Mouse (Mus musculus) adrenal gland, adult 18-20 months (tissue): Measurements from ENCODE around the gene Smg5. TPM values are rescaled to one million over a fixed set of nuclear protein-coding genes. Genes with fewer than 3 reads are reported as not detected.

ENCODE experiments used
- DNase-seq, 2 experiments: peaks; one replicate each; pipeline ENCODE4 v3.0.0; 2021 to 2022; ENCODE audit warnings: low spot score in 2 of 2
- total RNA-seq, 2 experiments: library from RNA; stranded (reverse); gene quantifications; 1 replicate in 1 of 2; 2 replicates in 1 of 2; pipeline ENCODE4 v1.2.3; 2021

Smg5 gene
- total RNA-seq, 2 experiments from 2014 or later: 43.3 to 46.0 TPM

- no peak for DNase-seq
These were observed 48.3 kb downstream of the Smg5 start, which contains the start of gene Bglap for GRCm38 (mm10) chr3:88384364-88384763. Bglap (minus strand) TSS chr3:88384464.

GRCm38 (mm10) chr3:88393776-88394375, 57.8 kb downstream of the Smg5 start:
- DNase-seq: no peak

DNA sequence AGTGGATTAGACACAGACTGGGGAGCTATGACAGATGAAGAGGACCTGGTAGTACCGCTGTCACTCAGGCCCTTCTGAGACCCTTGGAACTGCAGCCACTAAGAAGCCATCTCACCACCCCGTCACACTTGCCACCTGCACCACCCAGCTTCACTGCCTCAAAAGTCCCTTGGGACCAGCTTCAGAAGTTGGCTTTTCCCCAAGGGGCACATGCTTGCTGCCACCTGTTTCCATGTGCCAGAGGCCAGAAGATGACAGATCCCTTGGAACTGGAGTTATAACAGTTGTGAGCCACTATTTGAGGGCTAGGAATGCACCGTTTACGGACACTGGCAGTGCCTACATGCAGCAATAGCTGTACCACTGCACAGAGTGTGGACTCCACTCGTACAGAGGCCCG, 59.2 kb downstream of the Smg5 start:
- DNase-seq: no peak

DNA sequence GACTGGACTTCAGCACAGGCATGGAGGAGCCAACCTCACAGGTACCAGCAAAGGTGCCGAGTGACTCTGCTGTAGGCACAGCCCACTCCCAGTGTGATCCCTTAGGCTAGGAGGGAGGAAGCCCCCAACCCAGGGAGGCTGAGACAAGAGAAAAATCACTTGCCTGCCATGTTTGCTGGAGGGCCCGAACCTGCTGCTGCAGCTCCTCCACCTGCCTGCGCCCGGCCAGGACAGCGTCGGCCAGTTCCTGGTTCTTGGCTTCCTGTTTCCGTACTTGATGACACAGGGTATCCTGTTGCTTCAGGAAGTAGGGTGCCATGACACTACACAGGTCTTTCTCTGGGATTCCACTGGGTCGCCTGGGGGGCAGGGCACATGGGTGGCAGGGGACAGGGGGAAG, 59.7 kb downstream of the Smg5 start:
- no peak for DNase-seq

DNA sequence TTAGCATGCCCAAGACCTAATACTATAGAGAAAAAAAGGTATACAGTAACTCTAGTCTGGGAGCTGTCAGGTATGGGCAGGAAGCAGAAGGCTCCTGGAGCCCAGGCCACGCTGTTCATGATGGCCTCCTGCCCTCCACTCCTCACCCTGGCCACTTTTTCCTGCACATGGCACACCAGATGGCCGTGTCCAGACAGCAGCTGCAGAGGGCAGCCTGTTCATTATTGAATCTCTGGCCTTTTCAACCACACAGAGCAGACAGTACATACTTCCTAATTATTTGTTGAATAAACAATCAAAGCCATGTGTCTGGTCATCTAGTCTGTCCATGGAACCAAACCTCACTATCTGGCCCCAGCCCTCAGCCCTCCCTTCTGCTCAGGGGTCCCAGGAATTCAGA, 62.6 kb downstream of the Smg5 start:
- no peak for DNase-seq

DNA sequence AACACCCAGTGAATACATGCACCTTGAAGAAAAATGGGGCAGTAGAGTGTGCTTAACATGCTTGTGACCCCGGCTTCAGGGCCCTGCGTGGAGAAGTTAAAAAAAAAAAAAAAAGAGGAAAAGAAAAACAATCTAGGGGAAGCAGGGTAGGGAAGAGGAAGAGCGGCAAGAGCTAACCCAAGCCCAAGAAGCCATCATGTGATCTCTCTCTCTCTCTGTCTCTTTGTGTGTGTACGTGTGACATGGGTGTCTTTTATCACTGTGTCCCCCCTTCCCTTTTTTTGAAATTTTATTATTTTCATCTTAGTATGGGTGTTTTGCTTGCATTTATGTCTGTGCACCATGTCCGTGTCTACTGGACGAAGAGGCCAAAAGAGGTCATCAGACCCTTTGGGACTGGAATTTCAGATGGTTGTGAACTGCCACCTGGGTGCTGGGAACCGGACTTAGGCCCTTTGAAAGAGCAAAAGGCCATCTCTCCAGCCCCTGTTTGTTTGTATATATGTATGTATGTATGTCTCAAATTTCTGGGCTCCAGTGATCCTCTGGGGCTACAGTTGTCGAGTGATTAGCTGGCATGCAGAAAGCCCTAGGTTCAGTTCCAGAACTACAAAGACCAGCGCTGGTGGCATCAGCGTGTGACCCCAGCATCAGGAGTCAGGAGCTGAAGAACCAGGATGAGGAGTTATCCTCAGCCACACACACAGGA, 67.6 kb downstream of the Smg5 start:
- DNase-seq: no peak

GRCm38 (mm10) chr3:88407090-88407489, 71.0 kb downstream of the Smg5 start:
- peak in 1 of 2 experiments; percentile 48 for DNase-seq

- DNase-seq: no peak
These were observed 71.5 kb downstream of the Smg5 start for GRCm38 (mm10) chr3:88407529-88407928.

DNA sequence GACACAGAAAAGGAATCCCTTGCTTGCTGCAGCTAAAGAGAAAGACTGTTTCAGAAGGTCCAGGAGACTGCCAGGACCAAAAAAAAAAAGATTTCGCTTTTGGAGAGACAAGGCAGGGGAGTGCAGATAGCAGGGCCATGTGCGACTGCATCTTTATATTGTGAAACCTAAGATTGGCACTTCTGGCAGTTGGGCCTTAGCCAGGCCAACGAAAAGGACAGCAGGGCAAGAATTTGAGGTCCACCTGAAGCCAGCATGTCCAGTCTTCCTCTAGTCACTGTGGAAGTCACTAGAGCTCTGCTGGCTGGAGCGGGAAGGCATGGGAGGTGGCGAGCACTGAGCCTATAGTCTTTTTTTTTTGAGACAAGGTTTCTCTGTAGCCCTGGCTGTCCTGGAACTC, 72.9 kb downstream of the Smg5 start:
- no peak for DNase-seq

DNA sequence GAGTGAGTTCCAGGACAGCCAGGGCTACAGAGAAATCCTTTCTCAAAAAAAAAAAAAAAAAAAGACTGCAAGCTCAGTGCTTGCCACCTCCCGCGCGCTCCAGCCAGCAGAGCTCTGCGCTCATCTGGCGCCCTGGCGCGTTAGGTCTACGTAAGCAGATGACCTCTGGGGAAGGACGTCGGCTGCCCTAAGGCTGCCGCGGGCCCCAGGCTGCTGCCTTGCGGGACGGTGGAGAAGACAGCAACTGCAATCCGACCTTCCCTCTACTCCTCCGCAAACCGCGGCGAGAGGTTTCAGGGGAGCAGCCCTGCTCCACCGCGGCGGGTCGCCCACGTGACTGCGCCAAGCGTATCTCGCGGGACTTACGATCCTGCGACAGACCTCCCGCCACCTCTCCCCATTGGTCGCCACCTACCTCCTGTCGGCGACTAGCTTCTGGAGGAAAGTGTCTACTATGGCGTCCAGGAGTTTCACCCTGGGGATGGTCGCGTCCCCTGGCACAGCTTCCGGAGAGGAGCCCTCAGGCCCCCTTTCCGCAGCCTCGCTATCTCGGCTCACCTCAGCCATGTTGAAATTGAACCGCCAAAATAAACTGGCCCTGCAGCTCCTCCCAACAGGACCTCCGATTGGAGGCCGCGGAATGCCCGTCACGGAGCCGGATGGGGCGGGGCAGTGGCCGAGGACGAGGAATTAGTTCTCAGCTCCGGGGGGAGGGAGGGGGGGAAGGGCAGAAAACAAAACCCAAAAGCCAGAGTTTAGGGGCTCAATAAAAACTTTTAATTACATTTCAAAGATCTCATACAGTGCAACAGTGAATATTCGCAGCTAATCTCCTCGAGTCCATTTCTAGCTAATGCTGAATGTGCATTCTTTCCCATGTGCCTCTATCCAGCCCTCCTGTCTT, 73.9 kb downstream of the Smg5 start, which contains the start of gene Pmf1:
TSS of gene Pmf1 (minus strand) at position 591 of the 904 bp plus-strand sequence.
- DNase-seq: peak; percentile 86 to 87

DNA sequence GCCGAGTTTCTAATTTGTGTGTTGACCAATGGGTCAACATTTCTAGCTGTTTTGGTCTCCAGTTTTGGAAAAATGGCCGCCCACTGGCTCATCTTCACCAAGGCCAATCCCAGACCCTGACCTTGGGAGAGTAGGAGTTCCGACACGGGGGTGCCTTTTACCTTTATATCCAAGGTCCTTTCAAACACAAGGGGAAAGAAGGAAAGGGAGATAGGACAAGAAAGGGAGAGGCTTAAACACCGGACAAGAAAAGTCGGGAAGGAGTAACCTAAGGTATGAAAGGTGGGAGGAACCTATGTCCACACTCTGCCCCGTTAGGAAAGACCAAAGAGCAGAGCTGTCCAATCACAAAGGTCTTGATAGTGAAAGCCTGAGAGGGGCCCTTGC, 74.6 kb downstream of the Smg5 start:
- DNase-seq: no peak

DNA sequence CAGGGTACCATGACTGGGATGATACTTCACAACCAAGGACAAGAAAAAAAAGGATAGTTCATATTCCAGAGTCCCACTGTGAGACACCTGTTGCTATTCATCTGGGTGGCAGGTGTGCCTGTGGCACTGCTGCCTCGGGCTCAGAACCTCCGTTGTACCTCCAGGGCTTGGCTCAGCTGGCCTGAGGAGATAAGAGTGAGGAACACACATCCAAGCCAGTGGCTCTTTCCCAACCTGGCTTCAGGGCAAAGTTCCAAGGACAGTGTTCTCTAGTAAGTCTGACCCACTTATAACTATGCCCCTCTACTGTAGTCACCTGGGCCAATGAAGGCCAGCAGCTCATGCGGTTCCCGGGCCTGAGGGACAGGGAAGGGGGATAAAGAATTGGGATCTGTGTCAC, 75.6 kb downstream of the Smg5 start:
- DNase-seq: no peak

Other genes with a start within 250 kb of the Smg5 start
- gene Mef2d, start 193.9 kb upstream of the Smg5 start, total RNA-seq: 10 to 100 TPM; 83.3 to 90.7 TPM
- gene Rhbg, start 81.6 kb upstream of the Smg5 start, total RNA-seq: 10 to 100 TPM; 11.2 to 17.8 TPM
- 1 to 10 TPM in 1 of 2 experiments, under 1 TPM in 1; 0.58 to 1.0 TPM for gene Gm38392, start 49.0 kb upstream of the Smg5 start, total RNA-seq
- 1 to 10 TPM; 8.1 to 9.6 TPM for gene Tsacc, start 39.3 kb upstream of the Smg5 start, total RNA-seq
- 100 to 1,000 TPM; 343 to 351 TPM for gene Cct3, start 39.1 kb upstream of the Smg5 start, total RNA-seq
- 100 to 1,000 TPM; 183 to 220 TPM for gene Glmp, start 11.2 kb upstream of the Smg5 start, total RNA-seq
- 10 to 100 TPM; 10.3 to 37.6 TPM for gene Tmem79, start 112 bp upstream of the Smg5 start, total RNA-seq
- gene Paqr6, start 28.3 kb downstream of the Smg5 start, total RNA-seq: 1 to 10 TPM; 2.1 to 3.2 TPM
- gene Bglap3, start 36.5 kb downstream of the Smg5 start, total RNA-seq: 1 to 10 TPM in 1 of 2 experiments, not detected in 1; 1.5 TPM
- under 1 TPM in 1 of 2 experiments, not detected in 1; 0.76 TPM for gene Bglap2, start 42.4 kb downstream of the Smg5 start, total RNA-seq
- gene Bglap, start 48.2 kb downstream of the Smg5 start, total RNA-seq: 1 to 10 TPM in 1 of 2 experiments, not detected in 1; 2.7 TPM
- gene Pmf1, start 74.1 kb downstream of the Smg5 start, total RNA-seq: 10 to 100 TPM; 26.5 to 35.5 TPM
- gene Slc25a44, start 88.9 kb downstream of the Smg5 start, total RNA-seq: 10 to 100 TPM; 56.0 to 66.6 TPM
- gene Sema4a, start 124.9 kb downstream of the Smg5 start, total RNA-seq: 10 to 100 TPM; 12.6 to 23.6 TPM
- 100 to 1,000 TPM; 106 to 137 TPM for gene Lmna, start 173.7 kb downstream of the Smg5 start, total RNA-seq
- 1 to 10 TPM; 2.6 to 3.3 TPM for gene Mex3a, start 196.1 kb downstream of the Smg5 start, total RNA-seq
- not detected for gene Rab25, start 212.0 kb downstream of the Smg5 start, total RNA-seq
- 100 to 1,000 TPM; 156 to 164 TPM for gene Lamtor2, start 216.8 kb downstream of the Smg5 start, total RNA-seq
- gene Ubqln4, start 217.5 kb downstream of the Smg5 start, total RNA-seq: 10 to 100 TPM; 72.9 to 96.6 TPM
- 100 to 1,000 TPM; 145 to 198 TPM for gene Ssr2, start 239.6 kb downstream of the Smg5 start, total RNA-seq